Mouse (Mus musculus) hindbrain, postnatal 0 days (tissue): ENCODE data around the gene Mthfs. TPM values are rescaled to one million over a fixed set of nuclear protein-coding genes. Genes with fewer than 3 reads are reported as not detected.

Experiments used
- ATAC-seq: fragments of 200-750 bp; cut with Nextera tagmentation; 2 replicates; pipeline ENCODE4 v1.8.0; 2017; ENCODE audit warnings: mild to moderate bottlenecking, moderate TSS enrichment, moderate library complexity
- DNase-seq: peaks from one replicate; pipeline ENCODE4 v3.0.0-alpha.2; 2015; ENCODE audit warnings: low spot score
- H3K27ac ChIP-seq: fragments of 300-500 bp; sonication (generic); 2 replicates; pipeline ENCODE4 v1.5.1; 2014; ENCODE audit warnings: mild to moderate bottlenecking
- H3K27me3 ChIP-seq: fragments of 300-500 bp; sonication (generic); 2 replicates; pipeline ENCODE4 v1.6.1; 2014; ENCODE audit warnings: low read length, mixed read lengths; ENCODE audit not compliant: insufficient read depth
- H3K36me3 ChIP-seq: fragments of 300-500 bp; sonication (generic); 2 replicates; pipeline ENCODE4 v1.6.1; 2014; ENCODE audit warnings: low read length, mixed read lengths; ENCODE audit not compliant: insufficient read depth
- H3K4me1 ChIP-seq: fragments of 300-500 bp; sonication (generic); 2 replicates; pipeline ENCODE4 v1.6.1; 2014; ENCODE audit warnings: antibody characterized with exemption, low read length, mixed read lengths; ENCODE audit not compliant: insufficient read depth
- H3K4me2 ChIP-seq: fragments of 300-500 bp; sonication (generic); 2 replicates; pipeline ENCODE4 v1.6.1; 2014; ENCODE audit warnings: low read depth, mild to moderate bottlenecking, low read length, moderate library complexity, mixed read lengths
- H3K4me3 ChIP-seq: fragments of 300-500 bp; sonication (generic); 2 replicates; pipeline ENCODE4 v1.5.1; 2014; ENCODE audit warnings: low read length
- H3K9ac ChIP-seq: fragments of 300-500 bp; sonication (generic); replicated peaks from 2 replicates; pipeline ENCODE4 v1.6.1; 2014; ENCODE audit warnings: mild to moderate bottlenecking, low read length, moderate library complexity, mixed read lengths
- H3K9me3 ChIP-seq: fragments of 300-500 bp; sonication (generic); 2 replicates; pipeline ENCODE4 v1.6.1; 2016; ENCODE audit warnings: low read length, mixed read lengths
- CTCF ChIP-seq: IDR thresholded peaks from 2 replicates; pipeline ENCODE4 v1.5.1; 2016; ENCODE audit warnings: antibody characterized with exemption, control low read depth, low read depth
- whole genome bisulfite sequencing: fragments of 180-500 bp; shearing (Covaris S2); extraction: QIAGEN DNeasy Blood & Tissue Kit; methylation state at CpG from one replicate; pipeline ENCODE4 v1.1.7; 2014; 5-methylcytosine and 5-hydroxymethylcytosine counted together
- polyA plus RNA-seq: library from polyadenylated mRNA; unstranded; fragments of >200 nt; fragmentation: Nextera tagmentation; extraction: Ambion mirVana; gene quantifications from 2 replicates; pipeline ENCODE4 v1.2.1, GENCODE M21; 2015
- total RNA-seq: library from RNA; depleted of rRNA; stranded (reverse); fragments of >200 nt; gene quantifications from 2 replicates; pipeline ENCODE4 v1.2.3, GENCODE M21; 2014; rRNA removed

The Mthfs gene
- total and polyA plus RNA-seq, 2 experiments from 2014 or later, result 5.3 to 22.5 TPM

DNA sequence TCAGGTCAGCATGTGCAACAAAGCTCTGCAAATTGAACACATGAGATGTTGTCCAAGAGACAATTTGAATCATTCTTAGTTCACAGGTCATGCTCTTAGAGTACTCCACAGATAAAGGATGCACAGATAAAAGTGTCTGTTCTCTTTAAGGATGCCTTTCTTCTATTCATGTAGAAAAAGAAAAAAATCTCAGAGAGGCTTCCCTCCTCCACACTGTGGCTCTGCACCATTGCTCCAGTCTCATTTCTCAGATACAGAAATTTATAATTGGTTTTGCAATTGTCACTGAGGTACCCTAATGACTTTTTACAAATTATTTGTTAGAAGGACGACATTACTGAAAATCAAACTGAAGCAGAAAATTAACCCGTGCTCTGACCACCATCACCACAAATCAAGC, 101.2 kb downstream of the Mthfs start:
- Histone ChIP-seq H3K27me3 (no peaks in the 10 kb centered on the region), H3K36me3 (no peaks in the 10 kb centered on the region), H3K4me3 (no peak overlapping the region), H3K9me3 (no peaks in the 10 kb centered on the region), H3K27ac (no peak overlapping the region), H3K4me2 (no peak overlapping the region), H3K4me1 (no peaks in the 10 kb centered on the region), H3K9ac (no peak overlapping the region)
- ATAC-seq (peak; percentile 59; the same call in 1 of the 2 replicates), DNase-seq (no peak)
- 75% methylated on average over 2 of the region's 2 CpGs for WGBS
- no peak for TF ChIP-seq CTCF

GRCm38 (mm10) chr9:89373731-89374130, 163.3 kb downstream of the Mthfs start:
- 74% methylated on average over 1 of the region's 1 CpGs for WGBS
- Histone ChIP-seq H3K9me3 (no peaks in the 10 kb centered on the region), H3K27ac (no peak overlapping the region), H3K36me3 (no peaks in the 10 kb centered on the region), H3K27me3 (no peaks in the 10 kb centered on the region), H3K4me1 (no peaks in the 10 kb centered on the region), H3K4me3 (no peak overlapping the region), H3K9ac (no peak overlapping the region), H3K4me2 (no peak overlapping the region)
- ATAC-seq (no peak), DNase-seq (peak; percentile 10)
- no peak for TF ChIP-seq CTCF

- WGBS, result 83% methylated on average over 4 of the region's 4 CpGs
- peak; percentile 16 for DNase-seq
These were observed 164.2 kb downstream of the Mthfs start for GRCm38 (mm10) chr9:89374650-89375049.

DNA sequence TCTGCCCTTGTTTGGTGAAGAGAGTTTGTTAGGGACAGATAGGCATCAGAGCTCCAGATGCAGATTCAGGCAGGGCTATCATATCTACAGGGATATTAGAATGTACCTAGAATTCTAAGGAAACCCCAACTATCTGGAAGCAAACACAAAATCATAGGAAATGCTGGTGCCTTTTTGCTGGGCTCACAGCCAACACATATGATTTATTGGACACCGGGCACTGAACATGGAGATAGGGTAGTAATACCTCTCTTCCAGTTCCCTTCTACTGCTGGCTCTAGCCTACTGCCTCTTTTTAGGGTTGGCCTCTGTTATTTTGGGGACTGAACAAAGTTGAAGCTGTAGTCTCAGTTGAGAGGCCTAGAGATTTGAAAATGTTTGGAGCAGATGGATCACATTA, 192.6 kb downstream of the Mthfs start:
- Histone ChIP-seq H3K9ac (no peak overlapping the region), H3K36me3 (no peaks in the 10 kb centered on the region), H3K9me3 (no peaks in the 10 kb centered on the region), H3K27me3 (no peaks in the 10 kb centered on the region), H3K27ac (no peak overlapping the region), H3K4me2 (no peak overlapping the region), H3K4me1 (no peaks in the 10 kb centered on the region), H3K4me3 (no peak overlapping the region)
- WGBS, result 100% methylated on average over 1 of the region's 1 CpGs
- DNase-seq, result no peak
- TF ChIP-seq CTCF, result no peak
- no peak for ATAC-seq

More at GRCm38 (mm10) chr9:89374650-89375049, 164.2 kb downstream of the Mthfs start:
- H3K4me2 ChIP-seq, result no peak overlapping the region
- H3K9me3 ChIP-seq, result no peaks in the 10 kb centered on the region
- H3K27me3 ChIP-seq, result no peaks in the 10 kb centered on the region
- no peaks in the 10 kb centered on the region for H3K4me1 ChIP-seq
- H3K36me3 ChIP-seq, result no peaks in the 10 kb centered on the region
- no peak for ATAC-seq
- H3K9ac ChIP-seq, result no peak overlapping the region
- no peak overlapping the region for H3K4me3 ChIP-seq
- peak; percentile 45 for TF ChIP-seq CTCF
- H3K27ac ChIP-seq, result no peak overlapping the region

Other genes with a start within 250 kb of the Mthfs start
- 0.07 TPM in 1 of 2 replicates, not detected in the other for gene Trim43b, start 117.8 kb upstream of the Mthfs start, total RNA-seq
- gene Trim43b, start 117.8 kb upstream of the Mthfs start, polyA plus RNA-seq, result not detected in 2 replicates
- 0.16 TPM in 1 of 2 replicates, not detected in the other for gene Bcl2a1b, start 11.5 kb upstream of the Mthfs start, total RNA-seq
- gene Bcl2a1b, start 11.5 kb upstream of the Mthfs start, polyA plus RNA-seq, result 2.4 and 2.6 TPM in 2 replicates
- gene Gm29094, start 11.3 kb upstream of the Mthfs start, total RNA-seq, result 2.0 TPM in 1 of 2 replicates, not detected in the other
- not detected in 2 replicates for gene Gm29094, start 11.3 kb upstream of the Mthfs start, polyA plus RNA-seq